Mouse (Mus musculus) cortical plate, adult 2 months (tissue): ENCODE results near the gene Fam222b. TPM values are rescaled to one million over a fixed set of nuclear protein-coding genes. Genes with fewer than 3 reads are reported as not detected.

Experiments used
- H3K27ac ChIP-seq: fragments of 200-500 bp; 2 replicates; pipeline ENCODE4 v1.5.1; 2012; ENCODE audit warnings: low read length, control low read depth, inconsistent platforms; ENCODE audit not compliant: insufficient read depth
- H3K4me1 ChIP-seq: fragments of 200-500 bp; 2 replicates; pipeline ENCODE4 v1.6.1; 2011; ENCODE audit warnings: low read length; ENCODE audit not compliant: control insufficient read depth, insufficient read depth
- H3K4me3 ChIP-seq: fragments of 200-500 bp; 2 replicates; pipeline ENCODE4 v1.5.1; 2011; ENCODE audit warnings: mild to moderate bottlenecking, low read length, control low read depth; ENCODE audit not compliant: insufficient read depth
- CTCF ChIP-seq: fragments of 200-500 bp; IDR thresholded peaks from 2 replicates; pipeline ENCODE4 v1.5.1; 2011; ENCODE audit warnings: mild to moderate bottlenecking, control low read depth, low read length; ENCODE audit not compliant: insufficient read depth; ENCODE audit errors: extremely low read depth
- POLR2A ChIP-seq: fragments of 200-500 bp; IDR thresholded peaks from 2 replicates; pipeline ENCODE4 v1.6.1; 2011; ENCODE audit warnings: mild to moderate bottlenecking, low read length, control low read depth; ENCODE audit not compliant: insufficient read depth; ENCODE audit errors: extremely low read depth
- polyA plus RNA-seq: library from polyadenylated mRNA; depleted of rRNA; stranded (reverse); fragments of >200 nt; gene quantifications from 2 replicates; pipeline ENCODE4 v1.2.3, GENCODE M21; 2012; rRNA removed

Fam222b gene
- polyA plus RNA-seq, 1 experiment: 19.5 TPM

GRCm38 (mm10) chr11:78194411-78195100 lies 100.1 kb downstream of the Fam222b start:
- peaks cover 4% of the 10 kb centered on the region; the same call in 1 of the 2 replicates for H3K4me1 ChIP-seq
- no peak for TF ChIP-seq CTCF
- TF ChIP-seq POLR2A: no peak
- no peak overlapping the region for H3K27ac ChIP-seq
- peak overlapping the region; percentile 43 for H3K4me3 ChIP-seq

- TF ChIP-seq POLR2A: no peak
- no peak for TF ChIP-seq CTCF
- Histone ChIP-seq H3K4me3 (no peak overlapping the region; the same call in 1 of the 2 replicates), H3K4me1 (0 out of 2 replicates have a peak, but pooled peaks cover 1% of the 10 kb centered on the region), H3K27ac (no peak overlapping the region)
Observed at GRCm38 (mm10) chr11:78195101-78195863, 100.8 kb downstream of the Fam222b start.

GRCm38 (mm10) chr11:78202372-78202771 lies 107.9 kb downstream of the Fam222b start:
- no peak overlapping the region for H3K4me3 ChIP-seq

GRCm38 (mm10) chr11:78204287-78204686 lies 109.8 kb downstream of the Fam222b start:
- H3K4me1 ChIP-seq: peaks cover 2% of the 10 kb centered on the region; the same call in 1 of the 2 replicates
- TF ChIP-seq CTCF (no peak), POLR2A (no peak)
- H3K4me3 ChIP-seq: no peak overlapping the region
- no peak overlapping the region for H3K27ac ChIP-seq

More at GRCm38 (mm10) chr11:78202372-78202771, 107.9 kb downstream of the Fam222b start:
- no peak for TF ChIP-seq POLR2A
- TF ChIP-seq CTCF: no peak
- Histone ChIP-seq H3K4me1 (peaks cover 2% of the 10 kb centered on the region; the same call in 1 of the 2 replicates), H3K27ac (no peak overlapping the region)

GRCm38 (mm10) chr11:78205361-78206206 lies 111.1 kb downstream of the Fam222b start:
- H3K4me3 ChIP-seq: no peak overlapping the region
- TF ChIP-seq POLR2A: no peak
- TF ChIP-seq CTCF: no peak
- peaks cover 2% of the 10 kb centered on the region; the same call in 1 of the 2 replicates for H3K4me1 ChIP-seq
- peak overlapping the region; percentile 45; the same call in 1 of the 2 replicates for H3K27ac ChIP-seq

Other genes starting within 250 kb of the Fam222b start
- gene Pipox, start 200.6 kb upstream of the Fam222b start, polyA plus RNA-seq: 3.2 and 3.8 TPM in 2 replicates
- 97.4 and 109 TPM in 2 replicates for gene Sez6, start 163.9 kb upstream of the Fam222b start, polyA plus RNA-seq
- gene Phf12, start 111.9 kb upstream of the Fam222b start, polyA plus RNA-seq: 37.7 and 43.2 TPM in 2 replicates
- 5.7 and 7.1 TPM in 2 replicates for gene Dhrs13, start 62.4 kb upstream of the Fam222b start, polyA plus RNA-seq
- 163 and 170 TPM in 2 replicates for gene Flot2, start 56.7 kb upstream of the Fam222b start, polyA plus RNA-seq
- gene Eral1, start 14.3 kb upstream of the Fam222b start, polyA plus RNA-seq: 26.0 and 26.1 TPM in 2 replicates
- 17.1 and 19.6 TPM in 2 replicates for gene Traf4, start 70.9 kb downstream of the Fam222b start, polyA plus RNA-seq
- 5.4 and 6.2 TPM in 2 replicates for gene Nek8, start 82.0 kb downstream of the Fam222b start, polyA plus RNA-seq
- 83.0 and 84.4 TPM in 2 replicates for gene Tlcd1, start 82.1 kb downstream of the Fam222b start, polyA plus RNA-seq
- gene Rpl23a, start 88.9 kb downstream of the Fam222b start, polyA plus RNA-seq: 1,200 and 1,274 TPM in 2 replicates
- gene Rab34, start 93.8 kb downstream of the Fam222b start, polyA plus RNA-seq: 46.6 and 56.0 TPM in 2 replicates
- gene Proca1, start 98.7 kb downstream of the Fam222b start, polyA plus RNA-seq: 6.2 TPM in 2 replicates
- gene Sdf2, start 151.1 kb downstream of the Fam222b start, polyA plus RNA-seq: 111 and 115 TPM in 2 replicates
- gene Supt6, start 151.3 kb downstream of the Fam222b start, polyA plus RNA-seq: 39.9 and 40.1 TPM in 2 replicates
- 101 and 103 TPM in 2 replicates for gene 2610507B11Rik, start 167.1 kb downstream of the Fam222b start, polyA plus RNA-seq
- 31.8 and 39.1 TPM in 2 replicates for gene BC030499, start 196.2 kb downstream of the Fam222b start, polyA plus RNA-seq
- gene Spag5, start 206.9 kb downstream of the Fam222b start, polyA plus RNA-seq: 29.6 and 35.1 TPM in 2 replicates
- gene Aldoc, start 228.3 kb downstream of the Fam222b start, polyA plus RNA-seq: 1,609 and 1,659 TPM in 2 replicates
- gene Pigs, start 233.8 kb downstream of the Fam222b start, polyA plus RNA-seq: 69.3 and 77.3 TPM in 2 replicates
- 65.3 and 68.4 TPM in 2 replicates for gene Unc119, start 248.8 kb downstream of the Fam222b start, polyA plus RNA-seq